Mouse (Mus musculus) forebrain, embryonic 15.5 days (tissue): ENCODE measurements around the gene Lrmp. TPM values are rescaled to one million over a fixed set of nuclear protein-coding genes. Genes with fewer than 3 reads are reported as not detected.

Experiments used
- ATAC-seq: fragments of 200-750 bp; cut with Nextera tagmentation; replicated peaks from 2 replicates; pipeline ENCODE4 v1.8.0; 2017; ENCODE audit warnings: mild to moderate bottlenecking, moderate TSS enrichment, moderate library complexity
- H3K27ac ChIP-seq: fragments of 300-500 bp; sonication (generic); replicated peaks from 2 replicates; pipeline ENCODE4 v1.5.1; 2015; ENCODE audit warnings: mild to moderate bottlenecking, inconsistent platforms
- H3K27me3 ChIP-seq: fragments of 300-500 bp; sonication (generic); 2 replicates; pipeline ENCODE4 v1.6.1; 2015; ENCODE audit warnings: inconsistent platforms
- H3K36me3 ChIP-seq: fragments of 300-500 bp; sonication (generic); 2 replicates; pipeline ENCODE4 v1.6.1; 2015; ENCODE audit warnings: mild to moderate bottlenecking, inconsistent platforms
- H3K4me1 ChIP-seq: fragments of 300-500 bp; sonication (generic); 2 replicates; pipeline ENCODE4 v1.6.1; 2015; ENCODE audit warnings: inconsistent platforms
- H3K4me2 ChIP-seq: fragments of 300-500 bp; sonication (generic); replicated peaks from 2 replicates; pipeline ENCODE4 v1.6.1; 2015; ENCODE audit warnings: mild to moderate bottlenecking, inconsistent platforms
- H3K4me3 ChIP-seq: fragments of 300-500 bp; sonication (generic); 2 replicates; pipeline ENCODE4 v1.5.1; 2015; ENCODE audit warnings: mild to moderate bottlenecking, inconsistent platforms
- H3K9ac ChIP-seq: fragments of 300-500 bp; sonication (generic); replicated peaks from 2 replicates; pipeline ENCODE4 v1.6.1; 2015; ENCODE audit warnings: mild to moderate bottlenecking, inconsistent platforms
- H3K9me3 ChIP-seq: fragments of 300-500 bp; sonication (generic); 2 replicates; pipeline ENCODE4 v1.6.1; 2016; ENCODE audit warnings: inconsistent platforms
- WGBS: fragments of 180-500 bp; shearing (Covaris S2); methylation state at CpG from one replicate; pipeline ENCODE4 v1.1.7; 2015; ENCODE audit warnings: mixed read lengths; 5-methylcytosine and 5-hydroxymethylcytosine counted together
- polyA plus RNA-seq: library from polyadenylated mRNA; unstranded; fragments of >200 nt; fragmentation: Nextera tagmentation; extraction: Ambion mirVana; gene quantifications from 2 replicates; pipeline ENCODE4 v1.2.1, GENCODE M21; 2015

The Lrmp gene
- polyA plus RNA-seq, 1 experiment from 2014 or later, result 0.69 TPM

DNA sequence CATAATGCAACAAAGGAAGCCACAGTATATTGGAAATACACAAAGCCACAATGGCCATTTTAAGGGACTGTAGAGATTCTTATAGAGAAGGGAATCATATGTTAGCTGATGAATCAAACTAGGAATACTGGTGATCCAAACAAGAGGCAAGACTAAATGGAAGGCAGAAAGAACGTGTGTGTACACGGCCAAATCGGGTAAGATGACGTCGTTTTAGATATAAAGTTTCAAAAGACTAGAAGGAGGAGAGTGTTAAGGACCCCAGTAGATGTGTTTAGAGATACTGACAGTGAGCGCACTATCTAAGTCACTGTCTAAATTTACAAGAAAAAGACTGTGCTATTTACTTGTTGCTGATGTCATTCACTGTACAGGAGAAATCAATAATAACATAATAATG lies 108.8 kb downstream of the Lrmp start:
- Histone ChIP-seq H3K9me3 (no peaks in the 10 kb centered on the region), H3K4me3 (no peak overlapping the region), H3K9ac (no peak overlapping the region), H3K4me2 (no peak overlapping the region), H3K27ac (no peak overlapping the region), H3K27me3 (no peaks in the 10 kb centered on the region), H3K36me3 (peaks cover 19% of the 10 kb centered on the region), H3K4me1 (no peaks in the 10 kb centered on the region)
- 84% methylated on average over 6 of the region's 6 CpGs for WGBS
- ATAC-seq, result no peak

Other genes with a start within 250 kb of the Lrmp start
- 100 and 101 TPM in 2 replicates for gene Bcat1, start 39.5 kb upstream of the Lrmp start, polyA plus RNA-seq
- 0.65 and 0.98 TPM in 2 replicates for gene Casc1, start 95.4 kb downstream of the Lrmp start, polyA plus RNA-seq
- 27.1 and 27.7 TPM in 2 replicates for gene Etfrf1, start 95.5 kb downstream of the Lrmp start, polyA plus RNA-seq
- 123 and 125 TPM in 2 replicates for gene Kras, start 134.6 kb downstream of the Lrmp start, polyA plus RNA-seq